Mouse (Mus musculus) kidney, adult 8-10 months (tissue): ENCODE results near the gene Dglucy.

Source experiments
- DNase-seq, 2 experiments: peaks; one replicate each; pipeline ENCODE4 v3.0.0; 2022

Dglucy gene

DNA sequence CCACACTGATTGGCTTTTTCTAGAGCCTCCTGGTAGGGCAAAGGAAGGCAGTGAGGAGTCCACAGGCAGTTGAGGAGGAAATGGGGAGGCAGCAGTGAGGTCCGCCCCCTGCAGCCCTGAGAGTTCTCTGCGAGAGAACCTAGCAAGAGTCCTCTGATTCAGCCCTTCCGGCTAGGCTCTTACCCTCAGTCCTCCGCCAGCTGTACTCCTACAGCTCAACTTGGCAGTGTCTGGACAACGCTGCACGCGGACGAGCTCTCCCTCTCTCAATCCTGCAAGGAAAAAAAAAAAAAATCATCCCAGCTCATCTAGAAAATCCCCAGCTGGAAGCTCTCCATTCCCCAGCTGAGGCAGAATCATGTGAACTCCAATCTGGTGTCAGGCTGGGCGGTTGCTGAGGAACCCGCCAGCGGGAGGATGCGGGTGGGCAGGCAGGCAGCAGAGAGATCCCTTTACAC lies 109.0 kb downstream of the Dglucy start:
- no peak for DNase-seq

DNA sequence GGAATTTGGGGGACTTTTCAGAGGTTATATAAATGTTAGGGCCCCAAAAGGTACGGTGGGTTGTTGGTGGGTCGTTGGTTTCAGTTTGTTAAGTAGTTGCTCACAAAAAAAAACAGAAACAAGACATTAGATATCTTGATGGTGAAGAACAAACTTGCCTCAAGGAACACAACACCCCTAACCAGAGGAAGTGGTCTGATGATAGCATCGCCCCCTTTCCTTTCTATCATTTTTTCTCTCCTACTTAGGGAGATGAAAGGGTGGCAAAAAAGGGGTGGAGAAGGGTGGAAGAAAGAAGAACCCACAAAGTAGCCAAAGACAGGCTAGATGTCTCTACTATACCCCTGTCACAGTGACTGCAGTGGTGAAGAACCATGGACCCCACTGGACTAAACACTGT lies 111.7 kb downstream of the Dglucy start:
- DNase-seq, result no peak

DNA sequence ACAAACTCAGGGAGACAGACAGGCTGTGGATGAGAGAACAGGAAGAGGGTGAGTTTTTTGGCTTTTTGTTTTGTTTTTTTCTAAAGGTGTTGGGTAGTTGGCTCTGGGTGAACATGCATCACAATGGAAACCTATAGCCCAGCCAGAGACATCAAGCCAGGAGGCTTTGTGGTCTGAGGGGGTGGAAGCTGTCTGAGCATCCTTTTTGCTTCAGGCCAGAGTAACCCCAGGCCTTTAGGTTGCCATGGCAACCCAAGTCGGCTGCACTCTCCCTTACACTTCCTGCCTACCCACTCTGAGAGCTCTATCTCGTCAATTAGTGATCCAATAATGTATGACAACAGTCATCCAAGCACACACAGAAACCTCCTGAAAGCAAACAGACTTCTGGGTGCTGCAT lies 116.6 kb downstream of the Dglucy start:
- DNase-seq, result no peak

DNA sequence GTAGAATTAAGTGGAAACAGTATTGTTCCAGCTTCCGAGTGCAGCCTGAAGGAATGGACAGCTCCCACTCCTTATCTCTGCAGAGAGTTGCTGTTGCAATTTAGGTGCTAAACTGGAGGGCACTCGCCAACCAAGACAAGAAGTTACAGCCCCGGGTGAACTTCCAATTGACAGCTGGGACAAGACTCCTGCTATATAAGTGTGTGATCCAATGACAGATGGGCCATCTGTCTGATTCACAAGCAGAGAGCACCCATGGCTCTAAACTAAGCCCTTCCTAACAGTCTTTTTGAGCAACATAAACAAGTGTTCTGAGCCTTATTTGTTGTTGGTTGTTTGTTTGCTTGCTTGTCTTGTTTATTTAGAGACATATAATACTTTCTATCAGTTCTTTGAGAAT lies 117.8 kb downstream of the Dglucy start:
- DNase-seq, result no peak

DNA sequence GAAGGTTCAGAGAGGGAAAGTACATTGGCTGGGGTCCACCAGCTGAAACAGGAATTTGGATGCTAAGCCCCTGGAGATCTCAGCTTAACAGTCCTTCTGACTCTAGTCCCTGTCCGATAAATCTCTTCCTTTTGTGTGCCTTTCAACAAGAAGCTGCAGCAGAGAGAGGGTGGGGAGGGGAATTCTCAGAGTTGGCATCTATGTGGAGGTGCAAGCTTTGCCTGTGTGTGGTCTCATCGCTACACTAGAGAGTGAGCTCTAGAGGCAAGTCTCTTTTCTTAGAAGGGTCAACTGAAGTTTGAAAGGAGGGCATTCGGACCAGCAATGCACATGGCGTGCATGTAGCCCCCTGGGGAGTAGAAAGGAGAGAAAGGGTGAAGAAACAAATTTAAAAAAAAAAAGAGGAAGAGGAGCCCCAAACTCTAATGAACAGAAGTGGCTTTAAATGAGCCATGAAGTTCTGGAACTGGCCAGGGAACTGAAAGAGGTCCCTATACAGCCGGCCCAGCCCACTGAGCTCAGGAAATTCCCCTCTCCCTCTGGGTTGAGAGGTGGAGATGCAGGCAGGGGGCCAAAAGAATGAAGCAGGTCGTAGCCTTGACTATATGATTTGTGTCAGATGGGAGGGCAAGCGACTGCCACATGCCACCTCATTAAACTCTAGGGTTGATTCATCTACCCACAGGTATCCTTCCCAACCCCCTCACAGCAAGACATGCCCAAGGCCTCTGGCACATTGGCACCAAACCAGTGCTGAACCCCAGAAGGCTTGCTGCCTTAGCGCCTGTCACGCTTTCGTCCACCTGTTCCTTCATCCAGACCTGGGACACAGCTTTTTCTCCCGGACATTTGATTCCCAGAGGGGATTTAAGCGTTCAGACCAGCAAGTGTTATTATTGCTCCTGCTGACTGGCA lies 119.1 kb downstream of the Dglucy start:
- DNase-seq, result no peak

DNA sequence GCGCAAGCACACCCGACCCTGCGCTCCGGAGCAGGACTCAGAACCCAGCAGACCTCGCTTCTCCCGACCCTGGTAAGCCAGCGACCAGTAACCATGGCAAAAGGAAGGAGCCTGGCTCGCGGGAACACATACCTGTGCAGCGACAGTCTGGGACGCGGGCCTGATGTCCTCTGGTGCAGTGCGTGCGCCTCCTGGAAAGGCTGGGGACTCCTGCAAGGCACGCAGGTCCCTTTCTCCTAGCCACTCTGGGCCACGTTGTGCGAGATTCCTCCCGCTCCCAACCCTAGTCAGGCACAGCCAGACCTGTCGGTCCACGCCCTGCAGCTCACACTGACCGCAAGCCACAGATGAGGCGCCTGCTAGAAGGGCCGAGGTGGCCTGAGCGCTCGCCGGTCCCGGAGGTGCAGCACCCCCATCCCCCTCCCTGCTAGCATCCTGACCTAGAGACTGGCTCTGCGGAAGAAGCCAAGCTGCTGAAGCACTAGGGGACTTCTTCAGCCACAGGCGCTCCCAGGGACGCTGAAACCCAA lies 120.3 kb downstream of the Dglucy start:
- no peak for DNase-seq

DNA sequence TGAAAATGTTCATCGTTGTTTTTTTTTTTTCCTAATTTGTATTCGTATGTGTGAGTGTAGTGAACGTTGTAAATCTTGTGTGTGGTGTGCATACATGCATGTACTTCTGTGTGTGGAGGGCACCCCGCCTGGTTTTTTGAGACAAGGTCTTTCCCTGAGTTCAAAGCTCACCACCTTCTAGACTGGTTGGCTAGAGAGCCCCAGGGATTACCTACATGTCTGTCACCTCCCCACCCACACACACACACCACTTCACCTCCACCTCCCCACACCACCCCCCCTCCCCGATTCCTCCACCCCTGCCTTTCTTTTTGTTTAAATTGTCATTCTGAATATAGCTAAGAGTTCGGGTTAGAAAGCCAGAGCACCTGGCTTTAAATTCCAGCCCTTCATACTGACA lies 122.0 kb downstream of the Dglucy start:
- no peak for DNase-seq

DNA sequence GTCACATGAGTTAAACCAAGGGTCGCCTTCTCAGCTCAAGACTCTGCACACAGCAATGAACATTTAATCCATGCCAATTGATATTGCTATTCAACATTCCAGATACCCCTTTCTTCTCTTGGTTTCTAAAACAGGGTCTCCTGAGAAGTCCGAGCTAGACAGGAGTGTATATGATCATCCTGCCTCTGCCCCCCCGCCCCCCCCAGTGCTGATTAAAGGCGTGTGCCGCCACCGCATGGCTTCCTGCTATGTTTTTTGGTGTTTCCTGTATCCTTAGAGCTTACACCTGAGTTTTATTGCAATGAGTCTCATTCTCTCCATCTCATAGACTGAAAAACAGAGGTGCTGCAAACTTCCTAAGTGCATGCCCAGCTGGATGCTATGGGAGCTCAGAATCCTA lies 122.5 kb downstream of the Dglucy start:
- DNase-seq, result no peak

DNA sequence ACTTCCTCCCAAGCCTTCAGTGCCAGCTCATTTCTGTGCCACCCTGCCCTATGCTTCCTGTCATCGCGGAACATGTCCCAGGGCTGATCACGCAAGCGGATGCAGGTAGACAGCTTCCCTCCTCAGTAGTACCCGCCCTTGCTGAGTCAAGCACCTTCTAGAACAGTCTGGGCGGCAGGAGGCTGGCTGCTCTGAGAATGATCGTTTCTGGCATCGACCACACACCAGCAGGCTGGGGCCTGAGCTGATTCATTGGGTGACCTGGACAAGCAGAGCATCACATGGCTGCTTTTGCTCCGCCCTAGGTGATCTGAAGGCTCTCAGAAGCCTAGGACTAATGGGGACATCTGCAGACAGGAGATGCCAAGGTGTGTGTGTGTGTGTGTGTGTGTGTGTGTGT lies 124.9 kb downstream of the Dglucy start:
- DNase-seq, result no peak

DNA sequence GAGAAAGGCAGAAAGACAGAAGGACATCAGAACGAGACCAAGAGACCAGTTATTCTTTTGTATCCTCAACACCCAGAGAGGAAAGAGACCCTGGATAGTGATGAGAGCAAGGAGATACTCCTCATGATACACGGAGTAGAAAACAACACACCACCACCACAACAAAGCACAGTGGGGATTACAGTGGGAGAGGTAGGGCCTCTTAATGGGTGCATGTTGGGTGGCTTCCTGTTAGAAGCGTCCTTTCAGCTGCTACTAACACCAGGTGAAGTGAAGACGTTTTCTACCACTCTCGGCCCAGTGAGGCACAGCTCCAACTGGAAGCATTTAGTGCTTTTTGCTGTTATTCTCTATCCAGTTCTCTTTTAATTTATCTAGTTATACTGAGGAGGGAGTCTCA lies 128.0 kb downstream of the Dglucy start:
- DNase-seq, result no peak

DNA sequence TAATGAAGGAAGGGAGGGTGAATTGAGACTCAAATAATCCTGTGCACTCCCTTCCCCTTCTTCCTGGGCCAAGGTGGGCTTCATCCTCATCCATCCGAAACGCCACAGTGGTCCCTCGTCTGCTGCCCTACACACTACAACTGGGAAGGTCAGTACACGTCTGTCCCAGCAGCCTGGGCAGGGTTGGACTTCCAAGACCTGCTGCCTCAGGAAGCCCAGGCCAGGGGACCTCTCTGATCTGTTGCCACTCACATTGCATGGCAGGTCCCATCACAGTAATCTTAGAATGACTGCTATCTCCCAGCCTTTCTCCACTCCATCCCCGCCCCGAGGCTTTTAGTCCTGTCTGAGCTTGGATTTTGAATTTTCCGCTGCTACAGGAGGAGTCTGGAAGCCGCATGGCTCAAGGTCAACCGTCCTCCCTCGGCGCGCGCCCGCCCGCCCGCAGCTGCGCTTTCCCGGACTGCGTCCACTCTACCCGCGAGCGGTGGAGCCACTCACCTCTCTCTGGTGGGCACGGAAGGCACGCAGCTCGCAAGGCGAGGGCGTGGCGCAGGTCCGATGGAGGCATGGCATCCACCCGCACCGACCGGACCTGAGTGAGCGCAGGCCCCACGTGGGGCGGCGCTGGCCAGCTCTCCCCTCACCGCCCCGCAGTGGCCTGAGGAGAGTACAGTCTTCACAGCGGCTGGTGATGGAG lies 128.9 kb downstream of the Dglucy start, which contains the start of gene Gpr68:
Gene Gpr68, minus strand, starts transcription at position 601 of the 700 bp plus-strand sequence.
- DNase-seq, result peak in 1 of 2 experiments; percentile 5

DNA sequence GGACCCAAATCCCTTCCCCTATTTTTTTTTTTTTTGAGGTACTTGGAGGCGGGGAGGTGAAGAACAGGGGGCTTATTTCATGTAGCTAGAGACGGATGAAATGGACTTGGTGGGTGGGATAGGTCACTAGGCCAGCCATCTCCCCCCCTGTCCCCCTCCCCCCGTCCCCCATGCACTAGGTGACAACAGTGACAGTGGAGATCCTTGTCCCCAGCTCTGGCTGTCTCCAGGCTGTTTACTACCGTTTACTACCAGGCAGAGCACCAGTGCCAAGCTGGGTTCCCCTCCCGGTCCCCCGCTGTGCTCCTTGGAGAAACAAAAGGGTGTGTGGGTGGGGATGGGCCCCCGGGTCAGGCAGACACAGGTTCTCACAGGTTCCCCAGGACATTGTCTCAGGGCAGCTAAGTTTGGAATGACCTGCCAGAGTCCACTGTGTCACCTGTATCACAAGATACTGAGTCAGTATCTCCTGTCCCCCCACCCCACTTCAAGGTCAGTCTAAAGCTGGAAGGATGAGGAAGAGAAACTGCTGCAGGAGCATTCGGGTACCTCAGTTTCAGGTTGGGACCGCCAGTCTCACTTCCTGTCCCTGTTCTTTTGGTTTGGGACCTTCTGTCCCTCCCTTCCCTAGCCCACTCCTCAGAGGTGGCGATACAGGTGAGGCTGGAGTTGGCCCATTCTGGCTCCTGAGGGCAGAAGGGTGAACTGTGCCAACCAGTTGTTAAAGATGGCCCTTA lies 129.6 kb downstream of the Dglucy start:
- DNase-seq, result no peak

DNA sequence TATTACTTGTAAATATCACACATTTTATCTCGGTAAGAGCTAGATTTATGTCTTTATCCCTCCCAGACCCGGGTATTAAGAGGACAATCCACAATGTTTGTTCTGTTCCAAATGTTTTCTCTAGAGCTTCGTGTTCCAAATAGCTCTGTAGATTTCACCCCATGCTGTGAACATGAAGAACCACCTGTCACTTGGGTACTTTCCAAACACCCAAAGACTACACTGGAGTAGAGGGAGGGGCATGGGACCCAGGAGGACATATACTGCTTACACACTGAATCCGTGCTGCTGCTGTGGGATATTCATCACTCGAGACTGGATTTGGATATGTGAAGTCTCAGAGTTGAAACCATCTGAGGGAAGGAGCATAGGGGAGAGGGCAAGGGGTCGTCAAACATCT lies 130.9 kb downstream of the Dglucy start:
- DNase-seq, result no peak

DNA sequence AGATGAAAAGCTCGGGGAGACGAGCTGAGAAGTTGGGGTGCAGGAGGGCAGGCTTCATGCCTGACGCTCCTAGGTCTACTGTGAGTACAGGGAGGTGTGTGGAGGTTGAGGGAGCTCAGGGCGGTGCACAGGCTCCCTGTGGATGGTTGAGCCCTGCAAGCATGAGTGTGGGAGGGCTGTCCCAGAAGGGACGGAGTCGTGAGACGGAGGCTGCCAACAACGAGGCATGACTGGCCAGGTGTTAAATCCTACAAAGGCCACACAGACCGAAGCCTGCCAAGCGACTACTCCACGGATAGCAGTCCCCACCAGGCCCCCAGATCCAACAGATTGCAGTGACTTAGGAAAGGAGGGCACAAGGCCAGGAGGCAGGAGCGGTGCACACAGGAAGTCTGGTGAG lies 131.9 kb downstream of the Dglucy start:
- no peak for DNase-seq

DNA sequence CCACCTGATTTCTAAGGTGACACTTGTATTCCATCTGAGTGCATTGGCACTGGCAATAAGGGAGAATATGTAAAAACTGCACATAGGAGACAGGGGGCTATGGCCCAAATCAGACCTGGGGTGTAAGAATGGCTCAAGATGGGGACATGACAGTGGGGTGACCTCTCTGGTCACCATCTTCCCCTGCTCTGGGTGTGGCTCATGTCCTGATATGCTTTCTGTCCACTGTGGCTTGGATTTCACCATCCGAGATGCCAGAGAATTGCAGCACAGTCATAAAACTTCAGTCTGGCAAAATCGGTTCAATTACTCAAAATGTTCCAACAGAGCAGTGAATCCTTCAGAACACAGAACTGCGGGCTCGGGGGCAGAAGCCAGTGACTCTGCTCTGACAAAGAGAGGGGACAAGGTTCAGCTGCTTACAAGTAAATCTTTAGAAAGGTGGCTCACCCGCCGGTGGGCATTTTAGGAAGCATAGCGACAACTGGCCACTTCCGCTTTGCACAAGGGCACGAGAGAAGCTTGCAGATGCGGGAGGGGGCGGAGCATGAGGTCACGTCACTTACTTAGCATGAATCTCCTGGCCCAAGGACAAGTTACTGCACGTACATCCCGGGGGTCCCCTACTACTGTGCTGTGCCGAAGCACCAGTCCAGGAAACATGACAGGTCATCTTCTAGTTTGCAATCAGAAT lies 145.9 kb downstream of the Dglucy start:
- DNase-seq, result peak in 1 of 2 experiments; percentile 9

DNA sequence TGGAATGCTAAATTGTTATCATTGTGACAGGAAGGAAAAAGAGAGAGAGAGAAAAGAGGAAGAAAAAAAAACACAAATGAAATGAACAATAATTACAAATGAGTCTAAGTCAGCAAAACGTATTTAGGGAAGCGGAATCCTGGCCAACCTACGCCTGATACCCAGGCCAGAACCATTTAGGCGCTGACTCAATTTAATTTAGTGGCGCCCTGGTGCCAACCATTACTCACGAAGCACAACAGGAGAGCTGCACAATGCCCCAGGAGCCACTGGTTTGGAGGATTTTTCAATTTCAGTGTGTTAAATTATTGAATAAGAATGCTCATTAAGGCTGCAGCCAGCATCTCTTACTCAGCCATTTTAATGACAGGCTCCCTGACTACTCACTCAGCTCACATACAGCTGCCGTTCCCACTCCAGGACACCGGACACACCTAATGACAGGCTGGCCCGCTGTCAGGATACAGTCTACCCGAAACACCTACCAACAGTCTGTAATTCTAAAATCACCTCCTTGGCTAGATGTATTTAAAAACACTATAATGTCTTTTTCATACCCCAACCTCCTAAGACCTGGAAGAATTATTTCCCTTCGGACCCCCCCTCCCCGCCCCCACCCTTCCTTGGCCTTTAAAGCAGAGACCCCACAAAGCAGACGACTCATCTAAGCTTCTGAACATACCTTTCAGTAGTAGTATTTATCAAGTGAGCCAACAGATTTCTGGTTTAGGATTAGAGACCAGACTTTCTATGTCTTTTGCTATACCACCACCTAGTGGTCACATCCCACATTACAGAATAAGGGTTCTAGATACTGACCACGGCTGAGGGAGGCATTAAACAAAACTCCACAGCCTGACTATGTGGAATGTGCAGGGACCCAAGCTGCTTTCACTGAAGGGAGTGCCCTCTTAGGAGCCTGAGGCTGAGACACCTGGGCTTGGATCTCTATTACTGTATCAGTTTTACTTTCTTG lies 147.1 kb downstream of the Dglucy start:
- peak; percentile 35 to 43 for DNase-seq

DNA sequence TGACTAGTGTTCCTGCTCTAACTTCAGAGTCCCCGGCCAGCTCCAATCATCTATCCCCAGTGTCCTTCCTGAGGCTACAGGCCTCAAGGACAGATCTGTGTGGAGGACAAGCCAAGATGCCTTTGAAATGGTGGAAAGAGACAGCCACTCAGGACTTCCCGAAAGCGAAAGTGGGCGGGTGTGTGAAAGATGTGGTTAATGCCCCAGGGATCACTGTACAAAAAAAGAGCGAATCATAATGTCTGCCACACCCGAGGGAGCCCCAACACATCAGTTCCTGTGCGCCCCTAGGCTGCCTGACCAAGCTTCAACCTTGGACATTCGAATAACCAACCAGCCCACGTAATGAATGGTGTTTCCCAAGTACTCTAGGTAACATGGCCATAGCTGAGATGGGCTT lies 149.4 kb downstream of the Dglucy start:
- DNase-seq, result no peak

DNA sequence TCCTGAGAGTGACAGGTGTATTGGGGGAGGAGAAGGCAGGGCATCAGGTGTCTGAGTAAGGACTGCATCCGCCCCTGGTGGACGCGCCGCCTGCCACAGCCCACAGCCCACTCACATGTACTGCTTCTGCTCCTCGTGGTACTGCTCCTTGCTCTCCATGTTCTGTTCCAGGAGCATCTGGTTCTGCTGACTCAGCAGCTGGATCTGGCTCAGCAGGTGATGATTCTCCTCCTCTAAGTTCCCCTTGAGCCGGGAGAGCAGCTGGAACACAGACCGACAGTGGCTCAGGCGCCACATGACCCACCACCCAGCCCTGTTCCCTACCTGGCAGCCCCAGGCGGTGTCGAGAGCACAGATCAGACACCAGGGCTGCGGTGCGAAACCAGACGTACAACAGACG lies 152.8 kb downstream of the Dglucy start:
- no peak for DNase-seq

DNA sequence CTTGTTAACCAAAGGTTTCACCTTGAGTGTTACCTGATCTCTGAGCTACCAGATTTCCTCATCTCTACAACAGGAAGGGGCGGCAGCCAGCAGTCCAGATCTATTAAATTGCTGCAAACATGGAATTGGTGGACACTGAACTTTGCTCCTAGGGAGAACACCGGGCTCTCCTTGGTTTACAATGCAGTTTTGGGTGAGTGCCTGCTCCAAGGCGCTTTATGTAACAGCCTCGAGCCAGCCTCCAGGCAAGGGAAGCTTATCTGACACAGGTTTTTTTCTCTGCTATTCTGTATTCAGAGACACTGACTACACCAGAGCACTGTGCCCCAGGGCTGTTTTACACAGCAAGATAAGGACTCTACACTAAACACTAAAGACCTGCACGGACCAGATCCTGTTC lies 155.9 kb downstream of the Dglucy start:
- DNase-seq, result peak; percentile 85 to 87

DNA sequence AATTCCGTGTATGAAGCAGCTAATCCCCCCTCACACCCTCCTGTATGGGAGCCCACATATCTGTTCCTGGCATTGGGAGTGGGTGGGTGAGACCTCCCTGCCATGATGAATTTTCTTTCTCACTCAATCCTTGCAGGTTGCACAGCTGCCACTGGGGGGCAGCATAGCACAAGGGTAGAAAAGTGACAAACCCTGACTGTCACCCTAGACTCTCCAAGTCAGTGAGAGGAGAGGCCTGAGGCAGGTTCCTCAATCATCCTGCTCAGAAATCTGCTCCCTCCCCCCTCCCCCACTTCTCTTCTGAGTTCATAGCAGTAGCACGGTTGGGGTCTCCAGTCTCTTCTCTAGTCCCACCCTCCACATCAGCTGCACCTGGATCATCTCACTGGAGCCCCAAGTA lies 157.3 kb downstream of the Dglucy start:
- DNase-seq, result peak; percentile 50 to 83

DNA sequence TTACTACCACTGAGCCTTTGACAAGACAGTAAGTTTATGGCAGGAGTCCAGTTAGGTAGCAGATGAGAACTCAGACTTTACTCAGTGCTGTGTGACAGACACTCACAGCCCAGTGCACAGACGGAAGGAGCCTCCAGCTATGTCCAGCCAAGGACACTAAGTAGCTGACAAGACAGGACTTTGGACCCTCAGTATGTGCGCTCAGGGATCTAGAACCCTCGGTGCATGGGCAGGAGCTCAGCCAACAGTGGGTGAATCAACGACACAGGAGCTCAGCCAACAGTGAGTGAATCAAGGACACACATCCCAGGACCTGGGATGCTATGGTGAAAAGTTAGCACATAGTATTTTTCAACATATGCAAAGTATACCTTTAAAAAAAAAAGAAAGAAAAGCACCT lies 157.9 kb downstream of the Dglucy start:
- peak; percentile 79 to 83 for DNase-seq
